Mouse (Mus musculus): Measurements from ENCODE around the gene Rps27.
"Not testable (repeated sequence)": the region's sequence is repeated elsewhere in the genome, so short reads cannot be mapped to it uniquely, and the experiment has no call there.

The Rps27 gene

DNA sequence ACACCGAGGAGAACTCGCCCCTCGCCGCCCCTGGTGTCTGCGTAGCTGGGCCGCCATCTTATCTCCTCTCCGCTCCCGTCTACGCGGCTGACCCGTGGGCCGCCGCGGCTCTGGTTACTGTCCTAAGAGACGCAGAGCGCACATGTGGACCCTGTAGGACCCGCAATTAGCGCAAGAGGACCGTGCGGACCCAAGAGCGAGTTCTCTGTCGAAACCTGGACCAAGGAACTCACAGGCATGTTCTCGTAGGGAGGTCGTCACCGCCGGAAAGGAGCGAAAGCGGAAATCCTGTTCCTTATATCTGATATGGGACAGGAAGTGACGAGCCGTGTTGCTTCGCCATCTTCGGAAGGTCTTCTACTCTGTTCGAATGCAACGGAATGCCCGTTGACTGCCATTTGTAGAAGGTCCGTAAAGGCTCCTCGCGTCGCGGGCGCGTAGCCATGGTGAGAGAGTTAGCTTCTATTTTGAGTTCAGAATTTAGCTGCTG lies at the start of gene Rps27, which contains the start of gene Rab13:
Rps27 (minus strand) TSS at position 275 of the 490 bp plus-strand sequence.
Rab13 (plus strand) TSS at position 319 of the 490 bp plus-strand sequence.
- peak; percentile 98 for DNase-seq (ENCODE audit: low spot score)

DNA sequence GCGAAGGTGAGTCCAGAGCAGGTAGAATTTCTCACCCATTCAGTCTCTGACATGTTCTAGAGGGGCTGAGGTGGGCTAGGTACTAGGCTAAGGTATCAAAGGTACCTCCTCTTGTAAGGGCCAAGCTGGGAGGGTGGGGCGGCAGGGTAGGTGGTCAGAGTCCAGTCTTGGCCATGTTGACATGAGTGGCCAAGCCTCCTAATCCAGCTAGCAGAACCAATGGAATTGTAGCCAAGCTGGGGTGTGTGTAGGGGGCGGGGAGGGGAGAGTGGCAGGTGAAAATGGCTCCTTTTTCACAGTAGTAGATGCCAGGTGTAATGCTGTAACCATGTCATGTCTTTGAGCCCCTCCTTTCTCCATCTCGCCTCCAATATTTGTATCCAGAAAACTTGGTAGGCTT lies 45.1 kb upstream of the Rps27 start:
- DNase-seq (ENCODE audit: low spot score): no peak

DNA sequence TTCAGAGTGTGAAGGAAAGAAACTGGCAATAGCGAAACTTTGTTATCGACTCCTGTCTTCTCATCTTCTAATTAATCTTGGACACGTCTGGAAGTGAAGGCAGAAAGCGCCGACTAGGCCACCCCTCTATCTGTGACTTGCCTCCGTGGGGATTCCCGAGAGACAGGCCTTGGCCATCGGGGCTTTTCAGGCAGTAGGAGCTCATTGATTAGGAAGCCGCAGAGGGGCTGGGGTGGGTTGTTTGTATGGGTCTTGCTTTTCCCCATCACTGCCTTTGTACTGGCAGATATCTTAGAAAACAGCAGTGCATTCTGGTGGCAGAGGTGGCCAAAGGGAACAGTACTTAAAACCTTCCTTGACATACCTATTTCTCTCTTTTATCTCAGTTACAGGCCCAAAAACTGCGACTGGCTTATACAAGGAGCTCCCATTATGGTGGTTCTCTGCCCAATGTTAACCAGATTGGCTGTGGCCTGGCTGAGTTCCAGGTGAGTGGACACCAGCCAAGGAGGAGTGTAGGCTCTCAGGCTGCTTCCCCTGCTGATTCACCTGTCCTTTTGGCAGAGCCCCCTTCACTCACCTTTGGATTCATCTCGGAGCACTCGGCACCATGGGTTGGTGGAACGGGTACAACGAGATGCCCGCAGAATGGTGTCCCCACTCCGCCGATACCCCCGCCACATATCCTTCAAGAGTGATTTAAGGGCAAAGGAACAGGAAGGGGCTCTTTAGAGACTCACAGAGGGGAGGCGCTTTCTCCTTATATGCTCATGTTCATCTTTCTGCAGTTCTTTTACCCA lies 43.5 kb upstream of the Rps27 start:
- DNase-seq (ENCODE audit: low spot score): no peak

DNA sequence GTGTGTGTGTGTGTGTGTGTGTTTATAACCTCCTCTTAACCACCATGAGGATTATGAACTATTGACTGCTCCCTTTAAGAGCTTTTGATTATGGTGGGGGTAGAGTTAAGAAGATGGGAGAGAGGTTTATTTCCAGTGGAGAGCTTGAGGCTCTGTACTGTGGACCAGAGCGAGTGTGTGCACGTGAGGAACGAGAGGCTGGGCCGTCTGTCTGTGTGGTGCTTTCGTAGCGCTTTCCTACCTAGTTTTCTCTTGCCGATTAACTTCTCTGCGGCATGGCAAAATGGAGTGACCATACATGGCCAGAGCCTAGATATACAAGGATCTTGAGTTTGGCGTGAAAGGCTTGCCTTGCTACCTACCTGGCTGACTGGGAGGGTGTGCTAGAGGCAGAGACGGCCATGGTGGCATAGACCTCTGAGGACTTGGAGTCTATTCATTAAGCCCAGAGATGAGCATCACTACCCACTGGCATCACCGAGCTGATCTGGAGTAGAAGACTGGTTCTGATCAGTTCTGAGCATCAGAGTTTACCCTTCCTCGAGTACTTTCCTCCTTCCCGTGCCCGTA lies 42.4 kb upstream of the Rps27 start:
- no peak for DNase-seq (ENCODE audit: low spot score)

DNA sequence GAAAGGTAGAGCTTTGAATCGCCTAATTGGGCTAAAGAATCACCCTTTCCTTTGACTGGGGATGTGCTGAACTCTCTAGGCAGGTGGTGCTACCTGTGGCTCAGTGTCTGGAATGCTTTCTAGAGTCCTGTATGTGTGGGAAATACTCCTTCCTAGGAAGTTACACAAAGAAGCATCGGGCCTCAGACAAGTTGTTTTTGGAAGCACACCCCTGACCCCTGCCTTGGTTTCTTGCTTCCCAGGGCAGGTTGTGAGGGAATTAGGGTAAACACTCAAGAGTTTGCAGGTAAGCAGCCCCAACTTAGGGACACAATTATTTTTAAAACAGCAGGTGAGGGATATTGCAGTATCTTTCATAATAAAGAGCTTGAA lies 41.7 kb upstream of the Rps27 start:
- DNase-seq (ENCODE audit: low spot score): no peak

DNA sequence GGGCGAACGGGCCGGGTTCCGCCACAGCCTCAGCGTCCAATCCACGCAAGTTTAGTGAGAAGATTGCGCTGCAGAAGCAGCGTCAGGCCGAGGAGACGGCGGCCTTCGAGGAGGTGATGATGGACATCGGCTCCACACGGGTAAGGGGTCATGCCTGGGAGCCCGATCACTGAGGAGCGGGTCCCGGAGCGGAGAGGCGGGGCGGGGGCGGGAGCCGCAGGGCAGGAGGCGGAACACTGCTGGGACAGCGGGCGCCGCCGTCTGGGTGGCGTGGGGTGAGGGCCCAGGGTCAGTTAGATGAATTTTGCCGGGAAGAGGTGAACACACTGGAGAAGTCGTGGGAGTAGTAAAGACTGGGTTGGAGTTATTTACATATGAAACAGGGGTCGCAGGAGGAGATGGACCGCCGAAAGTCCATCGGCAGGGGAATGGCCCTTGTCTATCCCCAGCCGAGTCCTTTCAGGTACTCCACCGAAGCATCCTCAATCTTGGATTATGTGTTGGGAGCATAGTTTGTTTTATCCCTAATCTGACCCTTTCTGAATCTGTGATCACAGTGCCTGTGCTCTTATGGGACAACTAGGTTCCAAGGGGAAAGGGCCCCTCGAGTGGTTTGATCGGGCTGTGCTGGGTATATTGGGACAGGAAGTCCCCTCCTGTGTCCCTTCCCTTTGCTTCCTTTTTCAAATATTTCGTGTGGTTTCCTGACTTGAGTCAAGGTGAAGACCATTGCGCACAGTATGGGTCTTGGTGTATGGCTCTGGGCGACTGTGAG lies 41.2 kb upstream of the Rps27 start:
- DNase-seq (ENCODE audit: low spot score): peak; percentile 76

DNA sequence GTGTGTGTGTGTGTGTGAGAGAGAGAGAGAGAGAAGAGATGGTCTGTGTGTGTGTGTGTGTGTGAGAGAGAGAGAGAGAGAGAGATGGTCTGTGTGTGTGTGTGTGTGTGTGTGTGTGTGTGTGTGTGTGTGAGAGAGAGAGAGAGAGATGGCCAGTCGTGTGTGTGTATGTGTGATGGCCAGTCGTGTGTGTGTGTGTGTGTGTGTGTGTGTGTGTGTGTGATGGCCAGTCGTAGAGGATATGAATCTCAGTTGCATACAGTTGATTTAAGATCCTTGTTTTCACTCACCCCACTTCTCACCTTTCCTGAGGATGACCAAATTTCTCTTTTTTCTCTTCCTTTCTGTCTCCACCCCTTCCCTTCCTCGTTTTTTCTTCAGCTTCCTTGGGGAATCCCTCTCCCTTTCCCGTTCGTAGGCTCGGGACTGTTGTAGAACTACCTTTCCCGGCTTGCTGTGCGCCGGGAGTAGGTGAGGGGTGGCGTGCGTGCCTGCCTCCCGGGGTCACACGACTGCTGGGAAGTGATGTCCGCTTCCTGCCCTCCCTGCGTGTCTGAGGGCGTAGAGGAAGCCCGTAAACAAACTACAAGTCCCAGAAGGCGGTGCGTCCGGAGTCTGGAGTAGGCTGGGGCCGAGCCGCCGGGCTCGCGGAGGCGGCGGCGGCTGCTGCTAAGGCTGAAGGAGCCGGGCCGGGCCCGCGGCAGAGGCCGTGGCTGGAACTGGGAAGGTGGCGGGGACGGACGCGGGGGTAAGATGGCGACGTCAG lies 40.4 kb upstream of the Rps27 start, which contains the start of gene Crtc2:
Crtc2 (plus strand) TSS at position 511 of the 766 bp plus-strand sequence.
- DNase-seq (ENCODE audit: low spot score): peak; percentile 98

DNA sequence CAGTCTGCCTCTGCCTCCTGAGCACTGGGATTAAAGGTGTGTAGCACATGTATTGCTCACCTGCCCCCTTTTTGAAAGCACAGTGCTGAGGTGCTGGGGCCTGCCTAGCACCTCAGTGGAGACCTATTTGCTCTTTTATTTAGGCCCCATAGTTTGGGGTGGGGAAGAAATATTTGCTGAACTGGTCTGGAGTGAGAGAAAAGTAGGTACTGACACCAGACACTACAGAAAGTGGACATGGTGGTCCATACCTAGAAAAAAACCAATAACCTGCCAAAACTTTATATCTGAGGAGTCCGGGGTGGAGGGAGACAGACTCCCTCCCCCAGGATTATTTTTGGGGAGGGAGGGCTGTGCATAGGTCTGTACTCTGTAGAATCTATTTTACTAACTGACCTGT lies 39.7 kb upstream of the Rps27 start:
- DNase-seq (ENCODE audit: low spot score): not testable (repeated sequence)

DNA sequence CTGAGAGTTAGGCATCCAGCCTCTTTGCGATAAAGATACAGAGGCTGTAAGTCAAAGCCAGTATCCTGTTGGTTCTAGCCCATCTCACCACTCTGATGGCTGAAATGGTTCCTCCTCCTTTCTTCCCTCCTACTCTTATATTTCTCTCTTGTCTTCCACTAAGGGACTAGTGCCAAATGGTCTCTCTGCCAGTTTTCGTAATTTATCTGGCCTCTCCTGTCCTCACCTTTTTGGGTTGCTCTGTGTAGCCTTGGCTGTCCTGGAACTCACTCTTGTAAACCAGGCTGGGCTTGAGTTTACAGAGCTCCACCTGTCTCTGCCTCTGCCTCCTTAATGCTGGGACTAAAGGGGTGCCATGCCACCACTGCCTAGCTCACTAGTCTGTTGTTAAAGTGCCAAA lies 39.2 kb upstream of the Rps27 start:
- not testable (repeated sequence) for DNase-seq (ENCODE audit: low spot score)

DNA sequence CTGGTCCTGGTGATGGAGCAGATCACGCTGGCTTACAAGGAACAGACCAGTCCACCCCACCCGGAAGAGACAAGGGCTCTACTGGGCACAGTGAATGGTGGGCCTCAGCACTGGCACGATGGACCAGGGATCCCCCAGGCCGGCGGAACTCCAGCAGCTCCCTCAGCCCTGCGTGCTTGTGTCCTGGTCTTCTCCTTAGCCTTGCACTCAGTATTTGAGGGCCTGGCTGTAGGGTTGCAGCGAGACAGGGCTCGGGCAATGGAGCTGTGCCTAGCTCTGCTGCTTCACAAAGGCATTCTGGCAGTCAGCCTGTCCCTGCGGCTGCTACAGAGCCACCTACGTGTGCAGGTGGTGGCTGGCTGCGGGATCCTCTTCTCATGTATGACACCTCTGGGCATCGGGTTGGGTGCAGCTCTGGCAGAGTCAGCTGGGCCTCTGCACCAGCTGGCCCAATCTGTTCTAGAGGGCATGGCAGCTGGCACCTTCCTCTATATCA lies 38.3 kb upstream of the Rps27 start:
- DNase-seq (ENCODE audit: low spot score): not testable (repeated sequence)

DNA sequence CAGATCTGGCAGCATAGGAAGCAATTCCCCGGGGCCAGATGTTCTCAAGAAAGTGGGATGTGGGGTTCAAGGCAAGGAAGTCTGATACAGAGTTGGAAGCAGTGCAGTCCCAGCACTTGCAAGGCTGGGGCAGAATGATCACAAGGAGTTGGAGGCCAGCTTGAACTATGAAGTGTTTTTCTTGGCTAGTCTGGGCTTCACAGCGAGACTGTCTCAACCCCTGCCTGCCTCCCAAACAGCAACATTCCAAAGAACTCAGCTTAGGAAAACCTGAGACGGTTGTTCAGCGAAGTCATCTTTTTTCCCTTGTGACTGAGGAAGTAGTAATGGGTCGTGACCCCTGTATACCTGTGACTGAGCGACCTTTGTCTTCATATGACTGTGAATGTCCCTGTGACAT lies 37.3 kb upstream of the Rps27 start:
- DNase-seq (ENCODE audit: low spot score): no peak

DNA sequence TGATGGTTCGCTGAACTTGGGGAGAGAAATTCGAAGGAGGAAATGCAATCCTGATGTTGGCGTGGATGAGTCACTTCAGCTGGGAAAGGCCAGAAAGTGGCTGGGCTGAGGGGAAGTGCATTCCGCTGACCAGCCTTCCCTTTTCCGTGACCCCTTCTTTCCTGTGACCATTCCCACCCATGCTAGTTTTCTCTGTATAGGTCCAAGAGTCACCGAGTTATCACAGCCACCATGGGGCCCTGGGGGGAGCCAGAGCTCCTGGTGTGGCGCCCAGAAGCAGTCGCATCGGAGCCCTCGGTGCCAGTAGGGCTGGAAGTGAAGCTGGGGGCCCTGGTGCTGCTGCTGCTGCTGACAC lies 35.3 kb upstream of the Rps27 start:
- peak; percentile 55 for DNase-seq (ENCODE audit: low spot score)

DNA sequence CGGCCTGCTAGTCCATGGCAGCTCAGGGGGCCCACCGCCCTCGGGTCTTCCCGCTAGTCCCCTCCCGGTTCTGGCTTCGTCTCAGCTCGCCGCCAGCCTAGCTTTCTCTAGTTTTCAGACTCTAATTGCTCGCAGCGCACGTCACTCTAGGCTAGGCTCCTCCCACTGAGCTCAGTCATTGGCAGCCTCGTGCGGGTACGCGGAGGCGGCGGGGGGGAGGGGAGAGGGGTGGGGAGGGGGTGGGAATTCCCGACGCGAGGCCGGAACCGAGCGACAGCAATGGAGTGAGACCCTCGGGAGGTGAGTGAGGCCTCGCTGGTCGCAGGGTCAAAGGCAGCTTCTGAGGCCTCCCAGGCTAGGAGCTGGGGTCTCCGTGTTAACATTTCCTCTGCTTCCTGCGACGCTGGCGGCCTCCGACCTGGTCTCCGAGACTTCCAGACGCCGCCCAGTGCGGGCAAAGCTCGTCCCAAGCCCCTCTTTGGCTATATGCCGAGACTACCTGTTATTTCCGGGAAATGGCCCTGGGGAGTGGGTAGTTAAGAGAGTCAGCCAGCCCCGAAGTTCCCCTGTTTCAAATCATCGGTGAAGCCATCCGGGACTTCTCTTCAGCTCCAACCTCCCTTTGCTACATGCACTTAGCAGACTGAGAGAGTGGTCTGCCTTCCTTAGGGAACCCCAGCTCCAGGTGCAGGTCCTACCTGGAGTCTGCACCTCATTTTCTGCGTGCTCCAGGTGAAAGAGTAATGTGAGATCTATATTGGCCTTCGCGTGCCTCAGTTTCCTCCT lies 34.7 kb upstream of the Rps27 start, which contains the start of gene Slc39a1:
Slc39a1 (plus strand) TSS at position 213 of the 786 bp plus-strand sequence.
- peak; percentile 100 for DNase-seq (ENCODE audit: low spot score)

DNA sequence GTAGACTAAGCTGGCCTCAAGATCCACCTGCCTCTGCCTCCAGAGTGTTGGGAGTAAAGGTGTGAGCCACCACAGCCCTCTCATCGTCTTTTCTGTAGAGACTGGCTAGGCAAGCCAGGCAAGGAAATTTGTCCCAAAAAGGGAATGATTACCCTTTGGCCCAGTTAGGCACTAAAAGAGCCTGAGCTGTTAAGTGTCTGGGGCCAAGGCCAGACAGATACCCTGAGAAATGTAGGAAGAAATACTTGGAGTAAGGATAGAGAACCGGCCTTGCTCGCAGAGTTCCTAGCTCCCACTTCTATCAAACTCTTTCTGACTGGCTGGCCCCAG lies 34.1 kb upstream of the Rps27 start:
- no peak for DNase-seq (ENCODE audit: low spot score)

DNA sequence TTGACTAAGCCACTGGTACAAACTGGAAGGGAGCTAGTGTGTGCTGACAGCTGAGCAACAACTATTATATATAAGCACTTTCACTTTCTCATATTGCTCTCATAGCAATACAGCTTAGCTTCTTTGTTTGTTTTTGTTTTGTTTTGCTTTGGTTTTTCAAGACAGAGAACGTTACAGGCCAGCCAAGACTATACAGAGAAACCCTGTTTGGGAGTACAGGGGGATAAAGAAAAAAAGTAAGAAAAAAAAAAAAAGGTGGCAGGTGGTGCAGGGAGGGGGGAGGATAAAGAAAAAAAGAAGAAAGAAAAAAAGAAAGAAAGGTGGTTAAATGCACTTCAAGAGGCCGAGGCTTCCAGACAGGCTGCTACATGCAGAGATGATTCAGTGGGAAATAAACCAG lies 32.0 kb upstream of the Rps27 start:
- no peak for DNase-seq (ENCODE audit: low spot score)

DNA sequence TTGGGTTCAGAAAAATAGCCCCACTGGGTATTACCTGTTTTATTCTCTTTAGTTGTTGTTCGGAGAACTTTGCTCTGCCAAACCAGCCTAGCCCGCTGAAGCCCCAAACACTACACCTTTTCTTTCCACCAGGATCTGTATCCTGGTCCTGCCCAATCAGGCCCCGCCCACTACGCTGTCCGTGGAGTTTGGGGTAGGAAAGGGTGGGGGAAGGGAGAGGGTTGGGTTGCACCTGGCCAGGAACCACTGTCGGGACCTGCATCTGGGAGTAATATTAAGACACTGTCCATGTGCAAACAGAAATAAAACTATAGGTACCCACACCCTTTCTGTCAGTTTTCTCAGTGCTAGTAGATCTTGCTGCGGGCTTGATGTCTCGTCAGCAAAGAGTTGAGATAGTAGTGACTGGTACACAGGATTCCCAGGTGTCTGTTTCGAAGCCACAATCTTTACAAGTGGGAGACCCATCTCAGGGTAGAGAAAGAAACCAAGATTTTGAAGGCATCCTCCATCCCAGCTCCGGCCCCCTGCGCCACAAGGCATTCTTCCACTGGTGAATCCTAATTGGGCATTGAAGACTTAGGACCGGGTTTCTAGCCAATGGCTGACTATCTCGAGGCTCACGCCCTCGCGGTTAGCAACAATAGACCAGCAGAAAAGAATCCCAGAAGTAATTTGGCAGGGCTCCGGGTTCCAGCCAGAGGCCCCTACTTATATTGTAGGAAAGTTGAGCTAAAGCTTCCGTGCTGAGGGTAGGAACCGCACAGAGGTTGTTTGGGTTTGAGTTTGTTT lies 29.7 kb upstream of the Rps27 start, which contains the start of gene Creb3l4:
Creb3l4 (minus strand) TSS at position 529 of the 792 bp plus-strand sequence.
- peak; percentile 90 for DNase-seq (ENCODE audit: low spot score)

DNA sequence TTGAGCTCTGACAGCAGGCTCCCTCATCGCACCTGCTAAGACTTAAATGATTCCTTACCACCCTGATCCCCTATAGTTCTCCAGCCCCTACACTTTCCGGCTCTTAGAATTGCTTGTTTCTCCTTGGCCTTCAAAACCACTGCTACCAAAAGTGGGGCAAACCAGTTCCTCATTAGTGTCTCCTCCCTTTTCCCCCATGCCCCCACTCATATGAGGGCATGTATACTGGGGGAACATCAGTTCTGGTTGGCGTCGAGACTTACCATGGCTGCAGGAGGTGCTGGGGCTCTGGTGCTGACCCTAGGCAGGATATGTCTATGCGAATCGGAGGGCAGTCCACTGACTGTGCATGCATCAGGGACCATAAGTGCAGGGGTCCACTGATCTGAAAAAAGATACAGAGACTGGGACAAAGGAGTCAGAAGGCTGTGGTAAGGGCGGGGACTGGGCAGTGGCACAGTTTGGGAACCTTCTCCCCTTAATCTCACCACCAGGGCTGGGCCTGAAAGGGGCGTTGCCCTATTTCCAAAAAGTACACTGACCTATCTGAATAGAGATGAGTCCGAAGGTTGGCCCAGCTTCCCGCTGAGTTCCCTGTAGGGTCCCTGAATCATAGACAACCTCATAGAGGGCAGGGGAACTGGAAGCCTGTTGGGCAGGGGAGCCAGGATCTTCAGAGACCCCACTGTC lies 28.4 kb upstream of the Rps27 start:
- no peak for DNase-seq (ENCODE audit: low spot score)

DNA sequence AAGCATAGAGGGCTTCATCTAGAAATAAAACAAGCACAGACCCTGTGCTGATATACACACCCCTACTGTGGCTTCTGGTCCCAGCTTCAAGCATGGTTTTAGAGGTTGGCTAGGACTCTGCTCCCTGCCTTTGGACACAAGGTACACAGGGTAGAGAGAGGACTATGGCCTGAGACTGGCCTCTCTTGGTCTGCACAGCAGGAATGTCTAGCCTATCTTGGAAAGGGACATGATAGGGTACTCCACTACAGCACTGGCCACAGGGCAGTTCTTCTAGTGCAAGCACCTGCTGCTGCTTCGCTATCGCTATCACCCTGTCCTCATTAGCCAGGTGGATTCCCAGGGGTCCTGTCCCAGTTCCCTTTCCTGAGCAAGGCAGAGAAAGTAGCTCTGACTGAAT lies 27.8 kb upstream of the Rps27 start:
- DNase-seq (ENCODE audit: low spot score): no peak

DNA sequence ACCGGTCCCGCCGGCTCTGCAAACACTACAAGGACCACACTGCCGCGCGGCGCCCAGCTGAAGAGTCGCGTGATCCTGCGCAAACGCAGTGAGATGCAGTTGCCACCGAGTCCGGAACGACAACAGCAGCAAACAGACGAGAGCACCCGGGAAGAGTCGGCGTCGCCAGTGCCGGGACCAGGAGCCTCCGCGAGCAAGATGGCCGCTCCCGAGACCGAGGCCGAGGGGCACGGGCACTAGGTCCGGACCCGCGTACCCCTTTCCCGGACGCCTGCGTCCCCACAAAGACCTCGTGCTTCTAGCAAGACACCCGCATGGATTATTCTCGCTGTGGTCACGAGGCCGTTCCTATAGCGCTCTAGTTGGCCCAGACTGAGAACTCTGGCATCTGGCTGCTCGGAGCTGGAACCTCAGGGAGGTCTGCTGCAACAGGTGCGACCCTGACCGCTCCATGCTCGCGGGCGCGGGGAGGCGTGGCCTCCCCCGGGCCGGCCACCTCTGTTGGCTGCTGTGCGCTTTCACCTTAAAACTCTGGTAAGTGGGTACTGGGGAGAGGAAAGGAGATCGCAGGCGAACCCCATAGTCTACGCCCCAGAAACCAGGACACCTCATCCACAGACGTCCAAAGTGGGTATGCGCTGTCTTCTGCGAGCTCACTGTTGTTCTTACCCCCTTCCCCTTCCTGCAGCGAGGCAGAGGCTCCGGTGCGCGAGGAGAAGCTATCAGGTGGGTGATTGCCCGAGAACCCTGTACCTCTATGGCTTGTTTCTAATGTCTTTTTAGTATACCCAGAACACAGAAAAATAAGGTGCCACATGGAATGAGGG lies 18.3 kb upstream of the Rps27 start, which contains the start of gene Jtb:
Jtb (plus strand) TSS at position 91 of the 827 bp plus-strand sequence.
- peak; percentile 97 for DNase-seq (ENCODE audit: low spot score)

Measured in embryo, embryonic 10 days (tissue).